Mouse (Mus musculus) heart, embryonic 14.5 days (tissue): ENCODE data around the gene Gdf7. TPM values are rescaled to one million over a fixed set of nuclear protein-coding genes. Genes with fewer than 3 reads are reported as not detected.

ENCODE experiments used
- ATAC-seq: fragments of 200-750 bp; cut with Nextera tagmentation; 2 replicates; pipeline ENCODE4 v1.8.0; 2017; ENCODE audit warnings: low read depth, moderate TSS enrichment; ENCODE audit not compliant: insufficient number of reproducible peaks, insufficient read depth, low FRiP score
- H3K27ac ChIP-seq, 2 experiments: fragments of 200-500 bp in 1 of 2; fragments of 300-500 bp in 1 of 2; sonication (generic) in 1 of 2; replicated peaks in 1 of 2; 2 replicates each; pipeline ENCODE4 v1.5.1; 2012 to 2014; ENCODE audit warnings: low read depth in 2 of 2, low read length in 2 of 2, control low read depth in 1 of 2, mild to moderate bottlenecking in 1 of 2, mixed read lengths in 1 of 2; ENCODE audit not compliant: control insufficient read depth in 1 of 2, insufficient read depth in 1 of 2
- H3K27me3 ChIP-seq: fragments of 300-500 bp; sonication (generic); 2 replicates; pipeline ENCODE4 v1.6.1; 2014; ENCODE audit warnings: mild to moderate bottlenecking, low read length, control low read depth; ENCODE audit not compliant: control insufficient read depth, insufficient read depth
- H3K36me3 ChIP-seq: fragments of 300-500 bp; sonication (generic); 2 replicates; pipeline ENCODE4 v1.6.1; 2014; ENCODE audit warnings: mild to moderate bottlenecking, control low read depth, low read length, mixed read lengths; ENCODE audit not compliant: control insufficient read depth, insufficient read depth
- H3K4me1 ChIP-seq, 2 experiments: fragments of 200-500 bp in 1 of 2; fragments of 300-500 bp in 1 of 2; sonication (generic) in 1 of 2; 2 replicates each; pipeline ENCODE4 v1.6.1; 2012 to 2014; ENCODE audit warnings: low read length in 2 of 2, control low read depth in 1 of 2, mixed read lengths in 1 of 2; ENCODE audit not compliant: control insufficient read depth in 2 of 2, insufficient read depth in 2 of 2
- H3K4me2 ChIP-seq: fragments of 300-500 bp; sonication (generic); 2 replicates; pipeline ENCODE4 v1.6.1; 2014; ENCODE audit warnings: mild to moderate bottlenecking, low read length
- H3K4me3 ChIP-seq, 2 experiments: fragments of 200-500 bp in 1 of 2; fragments of 300-500 bp in 1 of 2; sonication (generic) in 1 of 2; 2 replicates each; pipeline ENCODE4 v1.5.1; 2012 to 2014; ENCODE audit warnings: low read length in 2 of 2, mild to moderate bottlenecking in 2 of 2, control low read depth in 1 of 2, low read depth in 1 of 2, moderate library complexity in 1 of 2; ENCODE audit not compliant: control insufficient read depth in 1 of 2, insufficient read depth in 1 of 2
- H3K9ac ChIP-seq: fragments of 300-500 bp; sonication (generic); 2 replicates; pipeline ENCODE4 v1.6.1; 2014; ENCODE audit warnings: mild to moderate bottlenecking, low read length
- H3K9me3 ChIP-seq: fragments of 300-500 bp; sonication (generic); 2 replicates; pipeline ENCODE4 v1.6.1; 2016; ENCODE audit warnings: low read length, control low read depth; ENCODE audit not compliant: control insufficient read depth
- WGBS: fragments of 180-500 bp; shearing (Covaris S2); extraction: QIAGEN DNeasy Blood & Tissue Kit; methylation state at CpG from one replicate; pipeline ENCODE4 v1.1.7; 2014; 5-methylcytosine and 5-hydroxymethylcytosine counted together
- polyA plus RNA-seq: library from polyadenylated mRNA; unstranded; fragments of >200 nt; fragmentation: Nextera tagmentation; extraction: Ambion mirVana; gene quantifications from 2 replicates; pipeline ENCODE4 v1.2.1, GENCODE M21; 2014

Gene Gdf7
- polyA plus RNA-seq, 1 experiment from 2014 or later = not detected

GRCm38 (mm10) chr12:8275424-8275823 lies 26.3 kb downstream of the Gdf7 start:
- no peak for ATAC-seq
- WGBS = 89% methylated on average over 4 of the region's 4 CpGs
- Histone ChIP-seq H3K4me1 (peaks cover 15 to 21% of the 10 kb centered on the region in 2 experiments), H3K36me3 (no peaks in the 10 kb centered on the region), H3K4me3 (no peak overlapping the region), H3K4me2 (no peak overlapping the region), H3K27ac (no peak overlapping the region), H3K9ac (no peak overlapping the region), H3K9me3 (no peaks in the 10 kb centered on the region), H3K27me3 (no peaks in the 10 kb centered on the region)

GRCm38 (mm10) chr12:8273471-8274171 lies 28.1 kb downstream of the Gdf7 start:
- Histone ChIP-seq H3K36me3 (no peaks in the 10 kb centered on the region), H3K27me3 (no peaks in the 10 kb centered on the region), H3K9ac (no peak overlapping the region), H3K9me3 (no peaks in the 10 kb centered on the region), H3K4me3 (no peak overlapping the region), H3K4me1 (peaks cover 12 to 13% of the 10 kb centered on the region in 2 experiments), H3K4me2 (no peak overlapping the region), H3K27ac (no peak overlapping the region)
- whole genome bisulfite sequencing = 62% methylated on average over 6 of the region's 6 CpGs
- ATAC-seq = no peak

GRCm38 (mm10) chr12:8271405-8271804 lies 30.3 kb downstream of the Gdf7 start:
- peaks cover 7 to 9% of the 10 kb centered on the region in 2 experiments for H3K4me1 ChIP-seq
- no peaks in the 10 kb centered on the region for H3K9me3 ChIP-seq
- no peaks in the 10 kb centered on the region for H3K36me3 ChIP-seq
- no peak overlapping the region for H3K9ac ChIP-seq
- WGBS = 61% methylated on average over 2 of the region's 2 CpGs
- H3K27ac ChIP-seq = no peak overlapping the region
- no peak overlapping the region for H3K4me3 ChIP-seq
- H3K27me3 ChIP-seq = no peaks in the 10 kb centered on the region
- no peak for ATAC-seq
- no peak overlapping the region for H3K4me2 ChIP-seq

GRCm38 (mm10) chr12:8269627-8270026 lies 32.1 kb downstream of the Gdf7 start:
- Histone ChIP-seq H3K4me3 (no peak overlapping the region), H3K4me1 (peaks cover 7 to 17% of the 10 kb centered on the region in 2 experiments), H3K4me2 (no peak overlapping the region), H3K9me3 (no peaks in the 10 kb centered on the region), H3K36me3 (no peaks in the 10 kb centered on the region), H3K27ac (no peak overlapping the region), H3K9ac (no peak overlapping the region), H3K27me3 (no peaks in the 10 kb centered on the region)
- 93% methylated on average over 11 of the region's 11 CpGs for WGBS
- no peak for ATAC-seq

GRCm38 (mm10) chr12:8266311-8266710 lies 35.4 kb downstream of the Gdf7 start:
- H3K9ac ChIP-seq = no peak overlapping the region
- no peak overlapping the region for H3K27ac ChIP-seq
- H3K4me2 ChIP-seq = no peak overlapping the region
- no peaks in the 10 kb centered on the region for H3K9me3 ChIP-seq
- H3K36me3 ChIP-seq = no peaks in the 10 kb centered on the region
- H3K27me3 ChIP-seq = no peaks in the 10 kb centered on the region
- 53% methylated on average over 7 of the region's 7 CpGs for WGBS
- H3K4me1 ChIP-seq = peaks cover 2 to 13% of the 10 kb centered on the region in 2 experiments; a peak in 1 of 4 replicates
- no peak for ATAC-seq
- no peak overlapping the region for H3K4me3 ChIP-seq

GRCm38 (mm10) chr12:8260297-8260696 lies 41.5 kb downstream of the Gdf7 start:
- Histone ChIP-seq H3K4me2 (no peak overlapping the region), H3K36me3 (no peaks in the 10 kb centered on the region), H3K4me1 (peaks cover 2 to 4% of the 10 kb centered on the region in 2 experiments; a peak in 1 of 4 replicates), H3K27me3 (no peaks in the 10 kb centered on the region), H3K27ac (no peak overlapping the region), H3K9me3 (no peaks in the 10 kb centered on the region), H3K9ac (no peak overlapping the region), H3K4me3 (no peak overlapping the region)
- no peak for ATAC-seq
- 73% methylated on average over 2 of the region's 2 CpGs for WGBS

Other genes starting within 250 kb of the Gdf7 start
- 49.7 and 55.8 TPM in 2 replicates for gene Ldah, start 93.8 kb downstream of the Gdf7 start, polyA plus RNA-seq
- gene Hs1bp3, start 11.5 kb upstream of the Gdf7 start, polyA plus RNA-seq = 10.5 and 11.1 TPM in 2 replicates
- gene Rhob, start 198.1 kb upstream of the Gdf7 start, polyA plus RNA-seq = 50.6 and 56.1 TPM in 2 replicates